Mouse (Mus musculus) fibroblast of lung, adult 2 months (primary cell): ENCODE data around the gene Myoc.

ENCODE experiments used
- DNase-seq: peaks from one replicate; pipeline ENCODE4 v3.0.0-alpha.2; 2011; ENCODE audit warnings: low read depth

Gene Myoc

DNA sequence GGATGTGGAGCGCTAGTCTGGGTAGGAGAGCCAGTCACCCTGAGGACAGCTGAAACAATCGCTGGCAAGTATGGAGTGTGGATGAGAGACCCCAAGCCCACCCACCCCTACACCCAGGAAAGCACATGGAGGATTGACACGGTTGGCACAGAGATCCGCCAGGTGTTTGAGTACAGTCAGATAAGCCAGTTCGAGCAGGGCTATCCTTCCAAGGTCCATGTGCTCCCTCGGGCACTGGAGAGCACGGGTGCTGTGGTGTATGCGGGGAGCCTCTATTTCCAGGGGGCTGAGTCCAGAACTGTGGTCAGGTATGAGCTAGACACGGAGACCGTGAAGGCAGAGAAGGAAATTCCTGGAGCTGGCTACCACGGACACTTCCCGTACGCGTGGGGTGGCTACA, 9.5 kb downstream of the Myoc start:
- DNase-seq = no peak

DNA sequence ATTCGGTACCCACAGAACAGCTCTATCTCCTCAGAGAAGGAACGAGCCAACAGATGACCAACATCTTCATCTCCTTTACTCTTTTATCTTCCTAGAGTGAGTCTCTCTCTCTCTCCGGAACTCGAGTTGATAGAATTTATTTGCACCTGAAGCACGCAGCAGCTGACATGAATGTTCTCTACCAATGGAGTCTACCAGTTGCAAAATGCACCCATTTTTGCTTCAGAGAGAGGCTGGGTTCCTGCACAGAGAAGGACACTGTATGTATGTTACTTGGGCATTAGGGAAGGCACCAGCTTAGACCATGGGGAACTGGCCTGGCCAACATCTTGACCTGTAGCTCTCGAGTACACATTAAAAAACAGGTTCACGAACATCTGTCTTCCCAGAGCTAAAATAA, 19.2 kb downstream of the Myoc start, which contains the start of gene Myocos:
Gene Myocos (minus strand): TSS at position 101 of the 400 bp plus-strand sequence.
- DNase-seq = no peak

DNA sequence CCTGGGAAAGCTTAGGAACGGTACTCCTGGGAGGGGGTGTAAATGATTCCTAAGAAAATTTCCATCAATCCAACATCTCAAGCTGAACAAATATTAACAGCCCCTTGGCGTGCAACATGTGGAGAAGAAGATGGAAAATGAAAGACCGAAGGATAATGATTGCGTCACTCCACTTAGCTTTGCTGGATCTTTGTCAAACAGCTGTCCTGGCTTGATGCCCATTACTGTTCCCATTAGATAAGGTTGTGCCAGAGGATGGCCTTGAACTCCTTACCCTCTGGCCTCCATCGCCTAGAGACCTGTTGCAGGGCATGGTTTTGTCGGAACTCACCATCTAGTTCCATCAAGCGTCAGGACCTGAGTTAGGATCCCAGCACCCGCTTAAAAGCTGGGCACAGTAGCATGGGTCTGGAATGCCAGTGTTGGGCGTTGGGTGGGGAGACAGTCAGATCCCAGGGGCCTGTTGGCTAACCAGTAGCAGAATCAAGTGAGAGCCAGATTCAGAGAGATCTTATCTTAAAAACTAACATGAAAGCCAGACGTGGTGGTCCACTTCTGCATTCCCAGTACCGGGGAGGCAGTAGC, 21.4 kb downstream of the Myoc start:
- no peak for DNase-seq

DNA sequence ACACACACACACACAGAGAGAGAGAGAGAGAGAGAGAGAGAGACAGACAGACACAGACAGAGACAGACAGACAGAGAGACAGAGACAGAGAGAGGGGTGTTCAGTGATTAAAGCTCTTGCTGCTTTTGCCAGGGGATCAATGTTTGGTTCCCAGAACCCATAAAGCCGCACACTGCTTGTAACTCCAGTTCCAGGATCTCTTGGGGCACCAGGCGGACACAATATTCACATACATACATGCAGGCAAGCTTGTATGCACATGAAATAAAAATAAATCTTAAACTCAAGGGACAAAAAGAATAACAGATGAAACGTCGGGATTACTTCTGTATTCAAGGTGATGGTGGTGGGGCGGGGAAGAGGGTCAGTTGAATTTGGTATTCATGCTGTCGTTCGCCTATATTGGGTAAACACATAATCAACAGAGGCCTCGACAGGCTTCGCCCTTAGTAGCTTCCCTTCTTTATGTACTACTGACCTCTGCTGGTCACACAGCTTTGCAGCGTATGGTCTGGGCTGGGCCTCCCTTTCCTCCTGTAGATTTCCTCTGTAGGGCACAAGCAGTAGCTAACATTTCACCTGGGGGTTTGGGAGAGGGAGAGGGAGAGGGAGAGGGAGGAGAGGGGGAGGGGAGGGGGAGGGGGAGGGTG, 26.0 kb downstream of the Myoc start:
- DNase-seq = peak; percentile 58

DNA sequence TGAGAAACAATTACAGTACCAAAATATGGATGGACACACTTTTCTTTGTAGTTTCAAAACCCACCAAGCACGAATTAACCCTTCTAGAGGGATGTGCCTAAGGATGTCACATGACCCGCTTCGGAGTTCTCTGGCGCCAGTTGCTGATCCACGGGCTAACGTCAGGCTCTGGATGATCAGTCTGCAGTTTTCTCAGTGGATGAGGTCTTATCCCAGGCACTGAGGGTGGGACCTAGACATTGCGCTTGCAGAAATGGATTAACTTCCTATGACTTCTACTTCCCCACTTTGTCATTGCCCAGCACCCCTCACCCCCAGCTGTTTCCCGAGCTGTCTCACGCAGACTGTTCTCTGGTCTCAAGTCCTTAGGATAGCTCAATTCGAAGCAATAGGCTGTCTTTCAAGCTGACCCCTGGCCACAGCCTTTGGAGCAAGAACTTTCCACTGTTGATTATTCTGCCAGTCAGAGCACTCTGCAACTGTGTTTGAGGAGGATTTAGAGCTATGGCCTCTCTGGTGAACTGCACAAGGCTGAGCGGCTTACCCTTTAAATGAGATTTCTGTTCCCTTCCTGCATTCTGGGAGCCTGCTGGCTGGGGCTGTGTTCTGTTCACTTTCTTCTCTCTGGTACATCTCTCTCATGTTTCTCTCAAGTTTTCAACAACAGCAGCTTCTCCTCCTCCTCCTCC, 26.7 kb downstream of the Myoc start:
- no peak for DNase-seq

DNA sequence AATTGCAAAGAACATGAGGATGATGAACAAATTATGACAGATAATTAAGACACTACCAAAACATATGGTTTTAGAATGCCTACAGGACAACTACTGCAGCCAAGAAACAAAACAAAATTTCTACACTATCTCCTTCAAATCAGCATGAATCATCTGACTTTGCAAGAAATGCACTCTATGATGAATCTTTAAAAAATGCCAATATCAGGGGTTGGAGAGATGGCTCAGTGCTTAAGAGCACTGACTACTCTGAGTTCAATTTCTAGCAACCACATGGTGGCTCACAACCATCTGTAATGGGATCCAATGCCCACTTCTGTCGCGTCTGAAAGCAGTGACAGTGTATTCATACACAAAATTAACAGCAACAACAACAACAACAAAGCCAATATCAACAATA, 54.8 kb downstream of the Myoc start:
- DNase-seq = no peak

DNA sequence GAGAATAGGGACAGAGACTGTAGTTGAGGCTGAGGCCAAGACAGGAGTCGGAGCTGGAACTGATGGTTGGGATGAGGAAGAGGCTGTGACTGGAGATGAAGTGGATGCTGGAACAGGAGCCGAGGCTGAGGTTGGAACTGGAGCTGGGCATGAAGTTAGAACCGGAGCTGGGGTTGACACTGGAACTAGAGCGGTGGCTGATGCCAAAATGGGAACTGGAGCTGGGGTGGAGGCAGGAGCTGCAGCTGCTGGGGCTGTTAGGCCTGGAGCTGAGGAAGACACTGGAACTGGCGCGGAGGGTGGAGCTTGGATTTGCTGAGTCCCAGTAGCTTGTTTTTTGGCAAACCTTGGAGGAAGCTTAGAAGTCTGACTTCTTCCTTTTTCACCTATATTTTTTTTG, 58.9 kb downstream of the Myoc start:
- DNase-seq = no peak
